Mouse (Mus musculus): Measurements from ENCODE around the gene Aebp1.

GRCm38 (mm10) chr11:5869331-5869730, 7.6 kb downstream of the Aebp1 start:
- TF ChIP-seq POLR2A (IDR thresholded peaks at IDR 0.05; ENCODE audit: borderline replicate concordance, insufficient read depth, low read length) = no peak
- no peak for TF ChIP-seq CTCF (IDR thresholded peaks at IDR 0.05; ENCODE audit: borderline replicate concordance, insufficient read depth, low read depth, low read length)

All from cerebellum, adult 2 months (tissue).